Mouse (Mus musculus) monocyte, adult 5-6 weeks (primary cell): ENCODE measurements at regions not wholly inside any gene's neighbourhood (a gene's known extent, or its start where the extent isn't known, plus 50 kb on each side); places are given as distances from the start of the nearest gene placed in this dataset.
A peak's percentile ranks its signal among the peaks of the same experiment; 100 is the strongest.

Experiments used
- ATAC-seq: fragments of 153-309, 156-312 bp; replicated peaks from 2 replicates; pipeline ENCODE4 v1.8.0; 2017; ENCODE audit warnings: mild to moderate bottlenecking; ENCODE audit not compliant: low TSS enrichment, insufficient number of reproducible peaks, severe bottlenecking, poor library complexity, low FRiP score

- ATAC-seq, result no peak
Measured at GRCm38 (mm10) chr8:25421478-25421877, 597.3 kb upstream of the Adam5 start.

- ATAC-seq, result no peak
Measured at GRCm38 (mm10) chr8:25410536-25410935, 586.4 kb upstream of the Adam5 start.

GRCm38 (mm10) chr8:25407862-25408261 lies 583.7 kb upstream of the Adam5 start:
- no peak for ATAC-seq

DNA sequence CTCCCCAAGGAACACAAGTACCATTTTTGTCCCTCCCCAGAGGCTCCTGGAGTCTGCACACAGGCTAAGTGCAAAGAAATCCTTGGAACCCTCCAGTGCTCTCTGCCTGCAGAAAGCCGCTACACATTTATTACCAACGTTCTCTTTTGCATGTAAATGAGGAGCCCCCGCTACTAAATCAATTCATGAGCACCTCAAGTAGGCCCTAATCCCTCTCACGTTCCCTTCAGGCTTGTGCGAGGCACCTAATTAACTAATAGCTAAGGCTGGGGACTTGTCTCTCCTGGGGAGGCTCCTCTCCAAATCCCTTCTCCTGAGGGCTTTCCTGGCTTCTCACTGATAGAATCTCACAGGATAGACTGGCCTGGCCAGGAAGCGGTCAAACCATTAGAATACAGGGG lies 568.6 kb upstream of the Adam5 start:
- no peak for ATAC-seq

GRCm38 (mm10) chr8:25389947-25390346 lies 565.8 kb upstream of the Adam5 start:
- ATAC-seq, result no peak

DNA sequence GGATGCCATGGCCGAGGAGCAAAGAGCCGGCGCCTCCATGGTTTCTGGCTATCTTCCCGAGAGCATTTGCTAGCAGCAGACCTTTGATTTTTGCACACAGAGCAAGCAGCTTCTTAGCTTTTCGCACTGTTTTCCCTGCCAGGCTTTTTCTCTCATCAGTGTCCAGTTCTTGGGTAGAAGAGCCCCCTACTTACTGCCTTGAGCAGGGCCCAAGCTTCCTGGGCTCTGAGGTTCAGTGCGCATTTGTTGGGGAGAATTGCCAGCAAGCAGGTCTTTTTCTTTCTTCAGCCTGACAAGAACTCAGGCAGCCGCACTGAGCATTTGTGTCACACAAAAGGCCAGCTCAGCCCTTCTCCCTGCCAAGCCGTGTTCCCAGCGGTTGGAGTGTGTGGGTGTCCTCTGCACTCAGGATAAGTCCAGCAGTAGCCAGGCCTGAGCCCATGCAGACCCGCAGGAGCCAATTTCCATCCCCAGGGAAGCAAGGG lies 565.2 kb upstream of the Adam5 start:
- no peak for ATAC-seq

DNA sequence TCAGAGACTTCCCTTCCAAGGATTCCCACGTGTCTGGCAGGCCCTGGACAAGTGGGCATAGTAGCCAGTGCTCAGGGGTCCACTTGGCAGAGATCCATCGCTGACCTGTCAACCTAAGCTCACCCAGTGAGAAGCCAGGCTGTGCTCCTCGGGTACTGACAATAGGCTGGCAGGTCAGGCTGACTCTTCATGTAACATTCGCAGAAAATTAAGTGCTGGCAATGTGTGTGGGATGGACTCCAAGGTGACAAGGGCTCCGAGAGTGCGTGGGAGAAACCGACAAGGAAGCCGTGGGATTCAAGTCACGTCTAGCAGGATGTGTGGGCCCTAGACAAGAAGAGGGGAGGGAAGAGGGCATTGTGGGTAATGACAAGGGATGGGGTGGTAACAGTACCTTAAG lies 564.6 kb upstream of the Adam5 start:
- ATAC-seq, result no peak

DNA sequence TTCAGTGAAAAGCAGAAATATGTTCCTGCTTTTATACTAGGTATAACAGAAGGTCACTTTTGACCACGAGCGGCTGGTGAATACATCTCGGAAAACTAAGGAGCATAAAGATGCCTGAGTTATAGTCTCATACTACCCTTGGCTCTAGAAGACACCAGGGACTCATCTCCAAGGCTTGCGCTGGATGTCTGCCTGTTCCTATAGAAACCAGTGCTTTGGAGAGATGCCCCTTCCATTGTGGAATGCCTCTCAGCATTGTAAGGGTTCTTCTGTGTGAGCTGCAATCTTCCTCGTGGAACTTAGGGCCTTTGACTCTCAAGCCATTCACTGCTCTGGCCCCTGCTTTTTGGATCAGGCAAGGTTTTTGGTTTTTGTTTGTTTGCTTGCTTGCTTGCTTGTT lies 561.0 kb upstream of the Adam5 start:
- no peak for ATAC-seq

GRCm38 (mm10) chr8:25384591-25384990 lies 560.4 kb upstream of the Adam5 start:
- ATAC-seq, result no peak

- no peak for ATAC-seq
Measured at GRCm38 (mm10) chr8:25373276-25373675, 549.1 kb upstream of the Adam5 start.

- no peak for ATAC-seq
Measured at GRCm38 (mm10) chr8:25370947-25371346, 546.8 kb upstream of the Adam5 start.

DNA sequence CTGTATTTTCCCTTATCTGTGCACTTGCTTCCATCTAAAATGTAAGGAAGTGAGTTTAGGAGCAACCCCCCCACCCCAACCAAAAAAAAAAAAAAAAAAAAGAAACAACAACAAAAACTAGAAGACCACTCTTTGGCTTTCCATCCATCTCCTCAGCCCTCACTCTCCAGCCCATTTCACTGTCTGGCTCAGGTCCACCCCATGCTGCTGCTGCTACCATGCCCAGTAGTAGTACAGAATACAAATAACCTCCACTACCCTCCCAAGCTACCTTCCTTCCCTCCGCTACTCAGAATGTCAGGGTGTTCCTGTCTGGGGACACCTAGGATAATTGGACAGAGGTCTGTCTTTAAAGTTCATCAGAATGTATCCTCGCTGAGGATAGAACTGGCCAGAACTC lies 545.2 kb upstream of the Adam5 start:
- ATAC-seq, result no peak

DNA sequence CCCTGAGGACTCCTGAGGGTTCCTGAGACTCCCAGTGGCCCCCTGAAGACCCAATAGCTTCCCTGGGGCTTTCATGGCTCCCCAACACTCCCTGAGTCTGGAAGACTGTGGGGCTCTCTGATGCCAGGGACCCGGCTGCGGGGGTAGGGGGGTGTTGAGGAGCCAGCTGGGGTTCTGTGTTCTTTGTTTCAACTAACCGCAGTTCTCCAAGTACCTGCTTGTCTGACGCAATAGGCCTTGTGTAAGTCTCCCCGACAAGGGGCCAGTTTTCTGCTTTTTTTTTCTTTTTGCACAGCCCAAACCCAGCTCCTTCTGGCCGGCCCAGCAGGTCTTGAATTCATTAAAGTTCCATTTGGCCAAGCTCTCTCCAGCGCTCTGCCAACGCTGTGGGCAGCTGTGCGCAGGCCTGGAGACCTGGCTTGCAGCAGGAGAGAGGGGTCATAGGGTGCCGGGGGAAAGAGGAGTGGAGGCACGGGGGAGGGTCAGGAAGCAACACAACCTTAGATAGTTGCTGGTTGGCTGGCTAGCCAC lies 544.5 kb upstream of the Adam5 start:
- no peak for ATAC-seq

- no peak for ATAC-seq
Measured at GRCm38 (mm10) chr8:25367806-25368549, 543.8 kb upstream of the Adam5 start.

- no peak for ATAC-seq
Measured at GRCm38 (mm10) chr8:25366181-25366580, 542.0 kb upstream of the Adam5 start.

DNA sequence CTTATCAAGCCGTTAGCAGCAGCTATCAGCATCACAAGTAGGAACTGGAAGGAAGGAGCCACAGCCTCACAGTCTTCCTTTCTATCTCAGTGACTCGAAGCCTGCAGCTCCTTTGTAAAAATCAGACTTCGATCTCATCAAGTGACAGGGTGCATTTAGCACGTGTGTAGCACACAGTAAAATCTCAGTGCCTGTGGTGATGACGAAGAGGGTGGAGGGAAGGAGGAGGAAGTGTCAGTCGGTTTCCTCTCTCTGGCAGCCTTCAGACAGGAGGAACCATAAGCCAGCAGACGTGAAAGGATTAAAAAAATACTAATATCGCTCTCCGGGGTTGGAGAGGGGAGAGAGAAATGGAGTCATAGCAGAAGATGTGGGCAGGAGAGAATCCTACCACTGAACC lies 538.5 kb upstream of the Adam5 start:
- ATAC-seq, result 0 out of 2 replicates have a peak, but pooled peaks have one; percentile 50

- no peak for ATAC-seq
Measured at GRCm38 (mm10) chr8:25362146-25362545, 538.0 kb upstream of the Adam5 start.

- ATAC-seq, result no peak
Measured at GRCm38 (mm10) chr8:25361420-25361819, 537.3 kb upstream of the Adam5 start.

- no peak for ATAC-seq
Measured at GRCm38 (mm10) chr8:25358539-25359165, 534.5 kb upstream of the Adam5 start.
